Mouse (Mus musculus) thymus, adult 2 months (tissue): ENCODE measurements around the gene Kndc1.

ENCODE experiments used
- CTCF ChIP-seq: fragments of 200-500 bp; IDR thresholded peaks from 2 replicates; pipeline ENCODE4 v1.5.1; 2012; ENCODE audit warnings: mild to moderate bottlenecking, control low read depth, low read length, moderate library complexity, borderline replicate concordance; ENCODE audit not compliant: control insufficient read depth, poor library complexity, insufficient read depth; ENCODE audit errors: extremely low read depth
- POLR2A ChIP-seq: fragments of 200-500 bp; IDR thresholded peaks from 2 replicates; pipeline ENCODE4 v1.6.1; 2012; ENCODE audit warnings: mild to moderate bottlenecking, low read length, control low read depth, moderate library complexity; ENCODE audit not compliant: control insufficient read depth, poor library complexity, insufficient read depth; ENCODE audit errors: extremely low read depth

DNA sequence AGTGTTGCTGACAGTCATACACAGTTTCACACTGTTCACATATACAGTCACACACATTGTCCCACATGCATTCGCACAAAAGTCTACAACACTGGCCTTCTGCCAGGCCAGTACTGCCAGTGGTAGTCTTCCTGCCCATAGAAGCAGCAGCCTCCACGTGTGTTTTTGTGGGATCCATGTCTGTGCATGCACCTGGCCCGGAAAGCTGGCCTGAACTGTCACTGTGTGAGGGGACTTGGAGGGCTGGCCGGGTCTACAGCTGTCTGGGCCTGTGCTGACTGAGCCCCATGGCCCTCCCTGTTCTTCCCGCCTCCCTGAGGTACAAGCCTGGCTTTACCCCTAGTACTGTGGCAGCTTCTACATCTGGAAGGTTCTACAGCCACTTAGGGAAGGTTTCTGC is 76.5 kb downstream of the Kndc1 start:
- no peak for TF ChIP-seq CTCF
- no peak for TF ChIP-seq POLR2A
